Mouse (Mus musculus): ENCODE measurements around the gene Cdc40.

GRCm38 (mm10) chr10:40906131-40906530 is 23.0 kb upstream of the Cdc40 start:
- TF ChIP-seq CTCF (IDR thresholded peaks at IDR 0.05; ENCODE audit: low read depth), result no peak
- no peak for TF ChIP-seq EP300 (IDR thresholded peaks at IDR 0.05; ENCODE audit: low read depth)

Measured in liver, embryonic 14.5 days (tissue).